Mouse (Mus musculus) cerebellum, adult 9-10 months (tissue): ENCODE measurements around the gene Defb36.
A peak's percentile ranks its signal among the peaks of the same experiment; 100 is the strongest.

ENCODE experiments used
- DNase-seq: peaks from one replicate; pipeline ENCODE4 v3.0.0; 2022

The Defb36 gene

GRCm38 (mm10) chr2:152622953-152623352, 18.8 kb downstream of the Defb36 start, which contains the start of gene Defb25:
Gene Defb25 (minus strand): TSS chr2:152623053.
- DNase-seq = no peak

- DNase-seq = no peak
These were observed 20.4 kb downstream of the Defb36 start for GRCm38 (mm10) chr2:152624566-152624965.

GRCm38 (mm10) chr2:152625256-152625655, 21.1 kb downstream of the Defb36 start:
- no peak for DNase-seq

GRCm38 (mm10) chr2:152626774-152627591, 22.9 kb downstream of the Defb36 start, which contains the start of gene Rem1:
Gene Rem1 (plus strand): TSS chr2:152626951.
- DNase-seq = no peak

- no peak for DNase-seq
These were observed 23.9 kb downstream of the Defb36 start for GRCm38 (mm10) chr2:152628066-152628465.

- DNase-seq = no peak
These were observed 25.1 kb downstream of the Defb36 start for GRCm38 (mm10) chr2:152629239-152629638.

- DNase-seq = no peak
These were observed 25.8 kb downstream of the Defb36 start for GRCm38 (mm10) chr2:152629904-152630303.

GRCm38 (mm10) chr2:152633334-152633733, 29.2 kb downstream of the Defb36 start:
- no peak for DNase-seq

GRCm38 (mm10) chr2:152634311-152634710, 30.2 kb downstream of the Defb36 start:
- DNase-seq = no peak

- no peak for DNase-seq
These were observed 32.3 kb downstream of the Defb36 start for GRCm38 (mm10) chr2:152636246-152637005.

GRCm38 (mm10) chr2:152637006-152637322, 32.8 kb downstream of the Defb36 start:
- no peak for DNase-seq

GRCm38 (mm10) chr2:152637381-152637780, 33.3 kb downstream of the Defb36 start:
- no peak for DNase-seq

GRCm38 (mm10) chr2:152638865-152639264, 34.7 kb downstream of the Defb36 start:
- DNase-seq = no peak

GRCm38 (mm10) chr2:152639406-152640113, 35.4 kb downstream of the Defb36 start:
- no peak for DNase-seq

GRCm38 (mm10) chr2:152652901-152653620, 48.9 kb downstream of the Defb36 start:
- no peak for DNase-seq

GRCm38 (mm10) chr2:152653874-152654715, 50.0 kb downstream of the Defb36 start:
- peak; percentile 4 for DNase-seq

- no peak for DNase-seq
These were observed 53.3 kb downstream of the Defb36 start for GRCm38 (mm10) chr2:152657398-152657797.

- no peak for DNase-seq
These were observed 57.0 kb downstream of the Defb36 start for GRCm38 (mm10) chr2:152661163-152661562.
